Mouse (Mus musculus) hindbrain, embryonic 16.5 days (tissue): ENCODE measurements around the gene Cers6. TPM values are rescaled to one million over a fixed set of nuclear protein-coding genes. Genes with fewer than 3 reads are reported as not detected.

Experiments
- ATAC-seq: fragments of 200-750 bp; cut with Nextera tagmentation; 2 replicates; pipeline ENCODE4 v1.8.0; 2017; ENCODE audit warnings: moderate TSS enrichment, moderate library complexity
- H3K27ac ChIP-seq: fragments of 300-500 bp; sonication (generic); 2 replicates; pipeline ENCODE4 v1.5.1; 2014; ENCODE audit warnings: low read depth, mild to moderate bottlenecking, control low read depth, low read length, moderate library complexity
- H3K27me3 ChIP-seq: fragments of 300-500 bp; sonication (generic); replicated peaks from 2 replicates; pipeline ENCODE4 v1.6.1; 2014; ENCODE audit warnings: low read length; ENCODE audit not compliant: control insufficient read depth, insufficient read depth
- H3K36me3 ChIP-seq: fragments of 300-500 bp; sonication (generic); 2 replicates; pipeline ENCODE4 v1.6.1; 2014; ENCODE audit warnings: mild to moderate bottlenecking, low read length, moderate library complexity, mixed read lengths; ENCODE audit not compliant: control insufficient read depth, insufficient read depth
- H3K4me1 ChIP-seq: fragments of 300-500 bp; sonication (generic); 2 replicates; pipeline ENCODE4 v1.6.1; 2014; ENCODE audit warnings: low read depth, low read length; ENCODE audit not compliant: control insufficient read depth, insufficient read depth
- H3K4me2 ChIP-seq: fragments of 300-500 bp; sonication (generic); 2 replicates; pipeline ENCODE4 v1.6.1; 2014; ENCODE audit warnings: mild to moderate bottlenecking, low read length, control low read depth, moderate library complexity
- H3K4me3 ChIP-seq: fragments of 300-500 bp; sonication (generic); 2 replicates; pipeline ENCODE4 v1.5.1; 2014; ENCODE audit warnings: mild to moderate bottlenecking, low read length, control low read depth, moderate library complexity
- H3K9ac ChIP-seq: fragments of 300-500 bp; sonication (generic); 2 replicates; pipeline ENCODE4 v1.6.1; 2014; ENCODE audit warnings: low read depth, mild to moderate bottlenecking, control low read depth, low read length, moderate library complexity
- H3K9me3 ChIP-seq: fragments of 300-500 bp; sonication (generic); 2 replicates; pipeline ENCODE4 v1.6.1; 2014; ENCODE audit warnings: mild to moderate bottlenecking, low read length, moderate library complexity; ENCODE audit not compliant: control insufficient read depth
- WGBS: fragments of 180-500 bp; shearing (Covaris S2); extraction: QIAGEN DNeasy Blood & Tissue Kit; methylation state at CpG from one replicate; pipeline ENCODE4 v1.1.7; 2014; 5-methylcytosine and 5-hydroxymethylcytosine counted together
- polyA plus RNA-seq: library from polyadenylated mRNA; unstranded; fragments of >200 nt; fragmentation: Nextera tagmentation; extraction: Ambion mirVana; gene quantifications from 2 replicates; pipeline ENCODE4 v1.2.1, GENCODE M21; 2015

Gene Cers6
- polyA plus RNA-seq, 1 experiment from 2014 or later, result 45.0 TPM

- no peak overlapping the region for H3K27ac ChIP-seq
- ATAC-seq, result no peak
- WGBS, result 44% methylated on average over 4 of the region's 4 CpGs
Measured at GRCm38 (mm10) chr2:69021516-69021915, 160.3 kb downstream of the Cers6 start.

GRCm38 (mm10) chr2:69024856-69025255 lies 163.6 kb downstream of the Cers6 start:
- ATAC-seq, result no peak
- peaks cover 3% of the 10 kb centered on the region; the same call in 1 of the 2 replicates for H3K4me1 ChIP-seq
- peaks cover 3% of the 10 kb centered on the region; the same call in 1 of the 2 replicates for H3K9me3 ChIP-seq
- WGBS, result 86% methylated on average over 2 of the region's 2 CpGs
- H3K4me2 ChIP-seq, result no peak overlapping the region
- no peaks in the 10 kb centered on the region for H3K36me3 ChIP-seq
- H3K9ac ChIP-seq, result no peak overlapping the region
- no peaks in the 10 kb centered on the region for H3K27me3 ChIP-seq
- no peak overlapping the region for H3K27ac ChIP-seq
- no peak overlapping the region for H3K4me3 ChIP-seq

More at GRCm38 (mm10) chr2:69021516-69021915, 160.3 kb downstream of the Cers6 start:
- no peaks in the 10 kb centered on the region for H3K36me3 ChIP-seq
- no peaks in the 10 kb centered on the region for H3K9me3 ChIP-seq
- no peak overlapping the region for H3K4me3 ChIP-seq
- H3K9ac ChIP-seq, result no peak overlapping the region
- H3K4me2 ChIP-seq, result no peak overlapping the region
- H3K27me3 ChIP-seq, result no peaks in the 10 kb centered on the region
- peaks cover 3% of the 10 kb centered on the region; the same call in 1 of the 2 replicates for H3K4me1 ChIP-seq

- Histone ChIP-seq H3K36me3 (no peaks in the 10 kb centered on the region), H3K9ac (no peak overlapping the region), H3K4me3 (no peak overlapping the region), H3K9me3 (peaks cover 3% of the 10 kb centered on the region; the same call in 1 of the 2 replicates), H3K4me2 (no peak overlapping the region), H3K4me1 (peaks cover 4% of the 10 kb centered on the region; the same call in 1 of the 2 replicates), H3K27me3 (no peaks in the 10 kb centered on the region), H3K27ac (no peak overlapping the region)
- ATAC-seq, result no peak
- 52% methylated on average over 2 of the region's 2 CpGs for WGBS
Measured at GRCm38 (mm10) chr2:69032562-69032961, 171.3 kb downstream of the Cers6 start.

GRCm38 (mm10) chr2:69035457-69035856 lies 174.2 kb downstream of the Cers6 start:
- H3K27ac ChIP-seq, result no peak overlapping the region
- H3K27me3 ChIP-seq, result no peaks in the 10 kb centered on the region
- no peak overlapping the region for H3K4me2 ChIP-seq
- ATAC-seq, result no peak
- H3K4me3 ChIP-seq, result no peak overlapping the region
- 13% methylated on average over 4 of the region's 4 CpGs for whole genome bisulfite sequencing
- H3K4me1 ChIP-seq, result 0 out of 2 replicates have a peak, but pooled peaks cover 4% of the 10 kb centered on the region
- no peak overlapping the region for H3K9ac ChIP-seq
- H3K9me3 ChIP-seq, result no peaks in the 10 kb centered on the region
- no peaks in the 10 kb centered on the region for H3K36me3 ChIP-seq

- no peak overlapping the region for H3K27ac ChIP-seq
- no peaks in the 10 kb centered on the region for H3K36me3 ChIP-seq
- no peak overlapping the region for H3K4me3 ChIP-seq
- 80% methylated on average over 2 of the region's 2 CpGs for WGBS
- no peak for ATAC-seq
- peaks cover 4% of the 10 kb centered on the region; the same call in 1 of the 2 replicates for H3K4me1 ChIP-seq
- no peak overlapping the region for H3K9ac ChIP-seq
- H3K27me3 ChIP-seq, result no peaks in the 10 kb centered on the region
- H3K9me3 ChIP-seq, result no peaks in the 10 kb centered on the region
- H3K4me2 ChIP-seq, result no peak overlapping the region
Measured at GRCm38 (mm10) chr2:69037362-69037761, 176.1 kb downstream of the Cers6 start.

- 47% methylated on average over 6 of the region's 6 CpGs for WGBS
- H3K9me3 ChIP-seq, result no peaks in the 10 kb centered on the region
- no peak overlapping the region for H3K4me2 ChIP-seq
- no peak overlapping the region for H3K9ac ChIP-seq
- no peaks in the 10 kb centered on the region for H3K27me3 ChIP-seq
- no peaks in the 10 kb centered on the region for H3K36me3 ChIP-seq
- peaks cover 5% of the 10 kb centered on the region for H3K4me1 ChIP-seq
- no peak overlapping the region for H3K27ac ChIP-seq
- peak; percentile 74 for ATAC-seq
- H3K4me3 ChIP-seq, result no peak overlapping the region
Measured at GRCm38 (mm10) chr2:69042327-69043106, 181.3 kb downstream of the Cers6 start.

GRCm38 (mm10) chr2:69043431-69044118 lies 182.3 kb downstream of the Cers6 start:
- H3K4me3 ChIP-seq, result no peak overlapping the region
- H3K4me1 ChIP-seq, result peaks cover 5% of the 10 kb centered on the region
- H3K36me3 ChIP-seq, result no peaks in the 10 kb centered on the region
- ATAC-seq, result peak; percentile 73
- H3K27ac ChIP-seq, result no peak overlapping the region
- H3K27me3 ChIP-seq, result no peaks in the 10 kb centered on the region
- no peak overlapping the region for H3K4me2 ChIP-seq
- H3K9me3 ChIP-seq, result no peaks in the 10 kb centered on the region
- no peak overlapping the region for H3K9ac ChIP-seq
- 59% methylated on average over 4 of the region's 4 CpGs for WGBS

- 87% methylated on average over 4 of the region's 4 CpGs for WGBS
- peaks cover 5% of the 10 kb centered on the region for H3K4me1 ChIP-seq
- H3K27ac ChIP-seq, result no peak overlapping the region
- no peak overlapping the region for H3K4me2 ChIP-seq
- H3K9ac ChIP-seq, result no peak overlapping the region
- no peak for ATAC-seq
- no peaks in the 10 kb centered on the region for H3K9me3 ChIP-seq
- H3K4me3 ChIP-seq, result no peak overlapping the region
- no peaks in the 10 kb centered on the region for H3K27me3 ChIP-seq
- no peaks in the 10 kb centered on the region for H3K36me3 ChIP-seq
Measured at GRCm38 (mm10) chr2:69045926-69046325, 184.7 kb downstream of the Cers6 start.

- Histone ChIP-seq H3K36me3 (no peaks in the 10 kb centered on the region), H3K4me3 (no peak overlapping the region), H3K4me1 (peaks cover 5% of the 10 kb centered on the region), H3K9ac (no peak overlapping the region), H3K4me2 (no peak overlapping the region), H3K27me3 (no peaks in the 10 kb centered on the region), H3K9me3 (no peaks in the 10 kb centered on the region), H3K27ac (no peak overlapping the region)
- 88% methylated on average over 7 of the region's 7 CpGs for WGBS
- ATAC-seq, result no peak
Measured at GRCm38 (mm10) chr2:69047297-69047696, 186.1 kb downstream of the Cers6 start.
